Mouse (Mus musculus) lung, embryonic 15.5 days (tissue): ENCODE data around the gene Rspry1. TPM values are rescaled to one million over a fixed set of nuclear protein-coding genes. Genes with fewer than 3 reads are reported as not detected.

Source experiments
- ATAC-seq: fragments of 200-750 bp; cut with Nextera tagmentation; 2 replicates; pipeline ENCODE4 v1.8.0; 2017; ENCODE audit warnings: moderate number of reproducible peaks, borderline replicate concordance; ENCODE audit not compliant: low FRiP score, low TSS enrichment; ENCODE audit errors: extremely low read depth
- H3K27ac ChIP-seq: fragments of 300-500 bp; sonication (generic); 2 replicates; pipeline ENCODE4 v1.5.1; 2015; ENCODE audit warnings: moderate library complexity, mild to moderate bottlenecking, inconsistent platforms
- H3K27me3 ChIP-seq: fragments of 300-500 bp; sonication (generic); 2 replicates; pipeline ENCODE4 v1.6.1; 2015; ENCODE audit warnings: inconsistent platforms
- H3K36me3 ChIP-seq: fragments of 300-500 bp; sonication (generic); 2 replicates; pipeline ENCODE4 v1.6.1; 2015; ENCODE audit warnings: inconsistent platforms
- H3K4me1 ChIP-seq: fragments of 300-500 bp; sonication (generic); 2 replicates; pipeline ENCODE4 v1.6.1; 2015; ENCODE audit warnings: inconsistent platforms
- H3K4me2 ChIP-seq: fragments of 300-500 bp; sonication (generic); 2 replicates; pipeline ENCODE4 v1.6.1; 2015; ENCODE audit warnings: inconsistent platforms, mild to moderate bottlenecking, moderate library complexity
- H3K4me3 ChIP-seq: fragments of 300-500 bp; sonication (generic); 2 replicates; pipeline ENCODE4 v1.5.1; 2015; ENCODE audit warnings: mild to moderate bottlenecking, inconsistent platforms
- H3K9ac ChIP-seq: fragments of 300-500 bp; sonication (generic); 2 replicates; pipeline ENCODE4 v1.6.1; 2015; ENCODE audit warnings: inconsistent platforms
- H3K9me3 ChIP-seq: fragments of 300-500 bp; sonication (generic); 2 replicates; pipeline ENCODE4 v1.6.1; 2016; ENCODE audit warnings: inconsistent platforms
- WGBS: fragments of 180-500 bp; shearing (Covaris S2); methylation state at CpG from one replicate; pipeline ENCODE4 v1.1.7; 2015; 5-methylcytosine and 5-hydroxymethylcytosine counted together
- polyA plus RNA-seq: library from polyadenylated mRNA; unstranded; fragments of >200 nt; fragmentation: Nextera tagmentation; extraction: Ambion mirVana; gene quantifications from 2 replicates; pipeline ENCODE4 v1.2.1, GENCODE M21; 2015

Rspry1 gene
- polyA plus RNA-seq, 1 experiment from 2014 or later, result 35.2 TPM

GRCm38 (mm10) chr8:94664722-94665121 is 63.0 kb downstream of the Rspry1 start:
- no peak overlapping the region for H3K4me3 ChIP-seq
- ATAC-seq, result no peak
- 66% methylated on average over 2 of the region's 2 CpGs for WGBS

GRCm38 (mm10) chr8:94666456-94667308 is 64.9 kb downstream of the Rspry1 start, which contains the start of gene Arl2bp:
Arl2bp (plus strand) TSS chr8:94666600.
- Histone ChIP-seq H3K27ac (peak within 1 kb of the TSS; percentile 69), H3K4me2 (peak within 1 kb of the TSS; percentile 67), H3K9ac (peak within 1 kb of the TSS; percentile 78), H3K4me3 (peak within 1 kb of the TSS; percentile 67), H3K36me3 (peaks cover 22% of the 10 kb centered on the region), H3K9me3 (no peaks in the 10 kb centered on the region), H3K27me3 (no peaks in the 10 kb centered on the region), H3K4me1 (peaks cover 5% of the 10 kb centered on the region; the same call in 1 of the 2 replicates)
- peak; percentile 99 for ATAC-seq
- WGBS, result under 1% methylated on average over 73 of the region's 74 CpGs

More at GRCm38 (mm10) chr8:94664722-94665121, 63.0 kb downstream of the Rspry1 start:
- Histone ChIP-seq H3K9ac (no peak overlapping the region), H3K4me2 (no peak overlapping the region), H3K4me1 (peaks cover 5% of the 10 kb centered on the region; the same call in 1 of the 2 replicates), H3K9me3 (no peaks in the 10 kb centered on the region), H3K27me3 (no peaks in the 10 kb centered on the region), H3K27ac (no peak overlapping the region), H3K36me3 (peaks cover 7% of the 10 kb centered on the region; the same call in 1 of the 2 replicates)

- H3K27ac ChIP-seq, result 0 out of 2 replicates have a peak overlapping the region, but pooled peaks have one; percentile 13
- 66% methylated on average over 5 of the region's 5 CpGs for WGBS
- no peak overlapping the region for H3K4me3 ChIP-seq
- no peak for ATAC-seq
- no peaks in the 10 kb centered on the region for H3K9me3 ChIP-seq
- no peak overlapping the region for H3K4me2 ChIP-seq
- H3K4me1 ChIP-seq, result peaks cover 13% of the 10 kb centered on the region
- H3K27me3 ChIP-seq, result no peaks in the 10 kb centered on the region
- H3K36me3 ChIP-seq, result peaks cover 49% of the 10 kb centered on the region
- no peak overlapping the region for H3K9ac ChIP-seq
Measured at GRCm38 (mm10) chr8:94674384-94674783, 72.6 kb downstream of the Rspry1 start.

GRCm38 (mm10) chr8:94675923-94676322 is 74.2 kb downstream of the Rspry1 start:
- Histone ChIP-seq H3K4me3 (no peak overlapping the region), H3K36me3 (peaks cover 39% of the 10 kb centered on the region), H3K9me3 (no peaks in the 10 kb centered on the region), H3K27ac (no peak overlapping the region), H3K9ac (no peak overlapping the region), H3K4me1 (peaks cover 14% of the 10 kb centered on the region), H3K4me2 (no peak overlapping the region), H3K27me3 (no peaks in the 10 kb centered on the region)
- no peak for ATAC-seq
- 89% methylated on average over 6 of the region's 6 CpGs for WGBS

GRCm38 (mm10) chr8:94678582-94678981 is 76.8 kb downstream of the Rspry1 start:
- Histone ChIP-seq H3K9me3 (no peaks in the 10 kb centered on the region), H3K9ac (no peak overlapping the region), H3K4me2 (peak overlapping the region; percentile 28; the same call in 1 of the 2 replicates), H3K4me3 (no peak overlapping the region), H3K27ac (peak overlapping the region; percentile 75), H3K36me3 (peaks cover 13% of the 10 kb centered on the region), H3K27me3 (no peaks in the 10 kb centered on the region), H3K4me1 (peaks cover 20% of the 10 kb centered on the region)
- 14% methylated on average over 9 of the region's 9 CpGs for WGBS
- peak; percentile 20; the same call in 1 of the 2 replicates for ATAC-seq

- WGBS, result 85% methylated on average over 3 of the region's 3 CpGs
Measured at GRCm38 (mm10) chr8:94680414-94680813, 78.7 kb downstream of the Rspry1 start.

GRCm38 (mm10) chr8:94682732-94683524 is 81.2 kb downstream of the Rspry1 start:
- H3K36me3 ChIP-seq, result no peaks in the 10 kb centered on the region
- no peak overlapping the region for H3K27ac ChIP-seq
- ATAC-seq, result no peak
- WGBS, result 62% methylated on average over 16 of the region's 16 CpGs
- no peak overlapping the region for H3K4me2 ChIP-seq
- H3K4me3 ChIP-seq, result no peak overlapping the region
- peaks cover 20% of the 10 kb centered on the region for H3K4me1 ChIP-seq
- no peak overlapping the region for H3K9ac ChIP-seq
- no peaks in the 10 kb centered on the region for H3K27me3 ChIP-seq
- H3K9me3 ChIP-seq, result no peaks in the 10 kb centered on the region

More at GRCm38 (mm10) chr8:94680414-94680813, 78.7 kb downstream of the Rspry1 start:
- H3K36me3 ChIP-seq, result no peaks in the 10 kb centered on the region
- H3K9ac ChIP-seq, result no peak overlapping the region
- H3K4me1 ChIP-seq, result peaks cover 20% of the 10 kb centered on the region
- no peak overlapping the region for H3K4me3 ChIP-seq
- no peaks in the 10 kb centered on the region for H3K27me3 ChIP-seq
- H3K9me3 ChIP-seq, result no peaks in the 10 kb centered on the region
- no peak for ATAC-seq
- no peak overlapping the region for H3K4me2 ChIP-seq
- no peak overlapping the region for H3K27ac ChIP-seq

- WGBS, result 77% methylated on average over 4 of the region's 4 CpGs
- no peak overlapping the region for H3K9ac ChIP-seq
- peaks cover 8% of the 10 kb centered on the region for H3K4me1 ChIP-seq
- no peak overlapping the region for H3K4me3 ChIP-seq
- no peak for ATAC-seq
- no peak overlapping the region for H3K4me2 ChIP-seq
- H3K9me3 ChIP-seq, result no peaks in the 10 kb centered on the region
- H3K27ac ChIP-seq, result no peak overlapping the region
- H3K36me3 ChIP-seq, result no peaks in the 10 kb centered on the region
- H3K27me3 ChIP-seq, result no peaks in the 10 kb centered on the region
Measured at GRCm38 (mm10) chr8:94684287-94684686, 82.5 kb downstream of the Rspry1 start.

- ATAC-seq, result no peak
- 45% methylated on average over 9 of the region's 9 CpGs for WGBS
- Histone ChIP-seq H3K4me2 (no peak overlapping the region), H3K36me3 (no peaks in the 10 kb centered on the region), H3K4me1 (peaks cover 6% of the 10 kb centered on the region; the same call in 1 of the 2 replicates), H3K9me3 (no peaks in the 10 kb centered on the region), H3K27me3 (no peaks in the 10 kb centered on the region), H3K4me3 (no peak overlapping the region), H3K27ac (no peak overlapping the region), H3K9ac (no peak overlapping the region)
Measured at GRCm38 (mm10) chr8:94685953-94686352, 84.2 kb downstream of the Rspry1 start.

- Histone ChIP-seq H3K4me1 (peaks cover 25% of the 10 kb centered on the region), H3K27me3 (peaks cover 54% of the 10 kb centered on the region), H3K27ac (no peak overlapping the region), H3K9me3 (no peaks in the 10 kb centered on the region), H3K4me2 (no peak overlapping the region; the same call in 1 of the 2 replicates), H3K4me3 (no peak overlapping the region), H3K9ac (no peak overlapping the region), H3K36me3 (no peaks in the 10 kb centered on the region)
- WGBS, result 9% methylated on average over 6 of the region's 6 CpGs
- ATAC-seq, result no peak
Measured at GRCm38 (mm10) chr8:94694701-94695100, 93.0 kb downstream of the Rspry1 start.

GRCm38 (mm10) chr8:94695341-94695993 is 93.7 kb downstream of the Rspry1 start:
- Histone ChIP-seq H3K4me1 (peaks cover 25% of the 10 kb centered on the region), H3K9ac (no peak overlapping the region), H3K27ac (no peak overlapping the region), H3K4me3 (peak overlapping the region; percentile 46), H3K27me3 (peaks cover 54% of the 10 kb centered on the region), H3K9me3 (no peaks in the 10 kb centered on the region), H3K36me3 (no peaks in the 10 kb centered on the region), H3K4me2 (peak overlapping the region; percentile 90)
- ATAC-seq, result peak; percentile 44; the same call in 1 of the 2 replicates
- WGBS, result under 1% methylated on average over 31 of the region's 31 CpGs
